Mouse (Mus musculus): ENCODE data around the gene Zfp735. TPM values are rescaled to one million over a fixed set of nuclear protein-coding genes. Genes with fewer than 3 reads are reported as not detected.

Gene Zfp735
- not detected for polyA plus RNA-seq (2017; shearing (Covaris generic))

DNA sequence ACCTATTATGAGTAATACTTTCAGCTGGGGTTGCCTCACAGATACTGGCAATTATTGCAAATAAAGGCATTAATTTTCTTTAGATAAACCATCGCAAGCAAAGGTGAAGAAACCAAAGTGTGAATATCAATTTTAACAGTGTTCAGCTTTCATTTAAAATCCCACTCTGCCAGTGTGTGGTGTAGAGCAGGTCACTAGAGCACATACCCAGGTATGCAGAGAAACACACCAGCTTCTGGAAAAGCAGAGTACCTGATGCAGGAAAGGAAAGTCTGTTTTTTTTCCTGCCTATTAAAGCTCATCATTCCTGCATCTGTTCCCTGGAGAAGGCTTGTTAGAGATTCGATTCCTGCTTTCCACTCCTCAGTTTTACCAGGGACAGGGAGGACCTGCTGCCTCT lies at the start of gene Zfp735:
Gene Zfp735 (plus strand): TSS at position 301 of the 400 bp plus-strand sequence.

Other genes with a start within 250 kb of the Zfp735 start
- gene Olfr380, start 231.3 kb upstream of the Zfp735 start, polyA plus RNA-seq (2017; shearing (Covaris generic)), result not detected
- gene Olfr381, start 197.2 kb upstream of the Zfp735 start, polyA plus RNA-seq (2017; shearing (Covaris generic)), result not detected
- gene Olfr382, start 171.6 kb upstream of the Zfp735 start, polyA plus RNA-seq (2017; shearing (Covaris generic)), result not detected
- not detected for gene Olfr385, start 95.8 kb upstream of the Zfp735 start, polyA plus RNA-seq (2017; shearing (Covaris generic))
- gene Olfr384, start 90.2 kb upstream of the Zfp735 start, polyA plus RNA-seq (2017; shearing (Covaris generic)), result not detected
- not detected for gene Olfr389, start 91.9 kb downstream of the Zfp735 start, polyA plus RNA-seq (2017; shearing (Covaris generic))
- not detected for gene Olfr390, start 94.2 kb downstream of the Zfp735 start, polyA plus RNA-seq (2017; shearing (Covaris generic))
- gene Olfr391-ps, start 114.3 kb downstream of the Zfp735 start, polyA plus RNA-seq (2017; shearing (Covaris generic)), result not detected
- not detected for gene Olfr392, start 128.3 kb downstream of the Zfp735 start, polyA plus RNA-seq (2017; shearing (Covaris generic))
- not detected for gene Olfr393, start 162.7 kb downstream of the Zfp735 start, polyA plus RNA-seq (2017; shearing (Covaris generic))
- gene Olfr394, start 202.0 kb downstream of the Zfp735 start, polyA plus RNA-seq (2017; shearing (Covaris generic)), result not detected
- not detected for gene Olfr395, start 220.5 kb downstream of the Zfp735 start, polyA plus RNA-seq (2017; shearing (Covaris generic))
- gene Olfr23, start 247.9 kb downstream of the Zfp735 start, polyA plus RNA-seq (2017; shearing (Covaris generic)), result not detected